Mouse (Mus musculus): ENCODE data around the gene Lair1.

DNA sequence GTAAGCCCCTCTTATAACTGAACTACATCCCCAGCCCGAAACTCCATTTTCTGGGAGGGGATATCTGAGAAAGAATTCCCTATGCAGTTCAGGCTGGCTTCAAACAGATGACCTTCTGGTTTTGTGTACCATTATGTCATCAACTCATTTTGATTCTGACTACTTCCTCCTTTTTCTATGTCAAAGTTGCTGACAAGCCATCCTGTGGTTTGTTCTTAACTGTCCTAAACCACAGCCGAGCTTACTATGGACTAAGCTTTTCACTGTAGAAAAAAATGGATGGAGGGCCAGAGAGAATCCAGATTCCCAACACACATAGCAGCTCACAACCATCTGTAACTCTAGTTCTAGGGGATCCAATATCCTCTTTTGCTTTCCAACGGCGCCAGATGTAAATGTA lies 17.5 kb upstream of the Lair1 start:
- TF ChIP-seq CTCF (IDR thresholded peaks at IDR 0.05; ENCODE audit: low read depth, low read length) (no peak), POLR2A (IDR thresholded peaks at IDR 0.05; ENCODE audit: borderline replicate concordance, low read depth, low read length) (no peak)

All from bone marrow macrophage, adult 2 months (primary cell).